Mouse (Mus musculus) cerebellum, postnatal 36 days (tissue): ENCODE results near the gene Fa2h.

Experiments
- DNase-seq, 2 experiments: peaks; one replicate each; pipeline ENCODE4 v3.0.0; 2021 to 2022; ENCODE audit warnings: mixed read lengths in 2 of 2

The Fa2h gene

DNA sequence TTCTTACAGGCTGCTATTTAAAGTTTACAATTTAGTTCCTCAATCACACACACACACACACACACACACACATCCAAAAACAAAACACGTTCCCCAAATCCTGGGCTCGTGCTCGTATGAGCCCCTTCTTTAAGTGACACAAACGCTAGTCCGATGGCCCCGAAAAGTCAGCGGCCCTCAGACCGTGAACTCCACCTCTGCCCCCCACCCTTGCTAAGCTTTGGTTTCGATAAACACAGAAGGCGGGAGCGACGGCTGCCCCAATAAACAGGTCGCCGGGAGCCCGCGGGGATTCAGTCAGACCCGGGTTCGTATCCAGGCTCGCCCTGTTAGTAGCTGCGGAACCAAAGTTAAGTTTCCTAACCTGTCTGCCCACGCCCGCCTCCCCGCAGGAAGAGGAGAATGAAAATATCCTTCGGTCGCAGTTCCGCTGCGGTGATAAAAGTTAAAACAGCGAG lies 94.2 kb downstream of the Fa2h start:
- peak; percentile 53 to 59 for DNase-seq

DNA sequence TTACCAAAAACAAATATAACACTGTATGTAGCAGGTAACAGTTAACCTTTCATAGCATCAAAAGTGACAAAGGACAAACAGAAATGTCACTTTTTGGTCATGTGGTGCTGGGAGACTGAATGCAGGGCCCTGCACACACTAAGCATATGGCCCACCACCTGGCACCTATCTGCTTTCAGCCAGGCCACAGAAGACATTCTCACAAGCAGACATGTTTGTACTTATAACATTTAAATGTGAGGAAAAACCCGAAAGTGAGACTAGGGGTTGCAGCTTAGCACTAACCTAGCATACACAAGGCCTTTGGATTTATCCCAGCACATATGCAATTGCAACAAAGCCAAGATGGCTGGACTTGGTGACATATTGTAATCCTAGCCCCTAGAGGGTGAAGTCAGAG lies 95.6 kb downstream of the Fa2h start:
- peak; percentile 19 to 21 for DNase-seq
